Mouse (Mus musculus) lung, postnatal 25 days (tissue): Measurements from ENCODE around the gene Dtx1.

Source experiments
- DNase-seq: peaks from one replicate; pipeline ENCODE4 v3.0.0; 2022; ENCODE audit warnings: low spot score

Dtx1 gene

DNA sequence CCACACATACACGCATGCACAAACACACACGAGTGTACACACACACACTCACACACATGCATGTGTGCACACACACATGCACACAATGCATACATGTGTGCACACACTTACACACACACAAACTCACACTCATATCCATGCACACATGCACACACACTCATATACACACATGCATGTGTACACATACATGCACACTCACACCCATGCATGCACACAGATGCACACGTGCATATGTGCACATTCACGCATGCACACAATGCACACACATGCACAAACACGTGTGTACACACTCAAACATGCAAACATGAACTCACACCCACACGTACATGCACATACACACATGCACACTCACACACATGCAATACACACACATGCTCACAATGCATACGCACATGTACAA is 71.6 kb downstream of the Dtx1 start:
- no peak for DNase-seq

DNA sequence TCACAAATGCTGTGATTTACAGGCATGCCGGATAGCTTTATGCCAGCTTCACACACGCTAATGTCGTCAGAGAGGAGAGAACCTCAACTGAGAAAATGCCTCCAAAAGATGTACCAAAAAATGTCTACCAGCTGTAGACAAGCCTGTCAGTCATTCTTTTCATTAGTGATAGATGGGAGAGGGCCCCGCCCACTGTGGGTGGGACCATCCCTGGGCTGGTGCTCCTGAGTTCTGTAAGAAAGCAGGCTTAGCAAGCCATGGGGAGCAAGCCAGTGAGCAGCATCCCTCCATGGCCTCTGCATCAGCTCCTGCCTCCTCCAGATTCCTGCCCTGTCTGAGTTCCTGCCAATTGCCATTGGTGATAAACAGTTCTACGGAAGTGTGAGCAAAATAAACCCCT is 76.1 kb downstream of the Dtx1 start:
- DNase-seq = no peak

DNA sequence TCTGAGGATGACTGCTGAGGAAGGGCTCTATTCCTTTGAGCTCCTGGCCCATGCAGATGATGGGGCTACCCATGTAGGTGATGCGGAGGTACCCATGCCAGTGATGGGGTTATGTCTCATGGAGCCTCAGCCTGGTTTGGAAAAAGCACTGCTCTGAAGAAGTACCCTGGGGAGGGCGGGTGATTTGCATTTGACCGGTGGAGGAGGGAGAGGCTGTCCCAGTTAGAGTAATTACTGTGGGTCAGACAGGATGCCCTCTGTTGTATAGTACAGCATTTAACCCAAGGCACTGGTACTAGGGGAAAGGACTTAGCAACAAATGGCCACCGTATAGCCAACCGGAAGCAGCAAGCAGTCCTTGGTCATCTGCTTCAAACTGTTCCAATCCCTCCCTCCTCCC is 76.9 kb downstream of the Dtx1 start:
- DNase-seq = no peak

DNA sequence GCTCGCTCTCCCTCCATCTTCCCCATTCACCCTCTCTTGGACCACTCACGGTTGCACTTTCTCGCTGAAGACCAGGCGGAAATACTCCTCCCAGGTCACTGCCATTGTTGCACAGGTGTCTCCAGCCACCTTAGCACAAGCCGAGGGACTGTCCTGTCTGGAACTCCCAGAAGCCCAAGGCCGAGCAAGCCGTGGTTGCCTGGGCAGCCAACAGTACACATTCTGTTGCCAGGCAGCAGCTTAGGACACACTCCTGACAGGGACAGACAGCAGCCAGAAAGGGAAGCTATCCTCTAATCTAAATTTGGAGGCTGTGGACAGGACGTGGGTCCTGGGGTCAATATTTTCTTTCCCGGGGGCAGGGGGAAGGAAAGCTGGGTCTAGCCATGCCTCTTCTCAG is 77.6 kb downstream of the Dtx1 start, which contains the start of gene Cfap73:
Gene Cfap73 (minus strand): TSS at position 105 of the 400 bp plus-strand sequence.
- DNase-seq = no peak

DNA sequence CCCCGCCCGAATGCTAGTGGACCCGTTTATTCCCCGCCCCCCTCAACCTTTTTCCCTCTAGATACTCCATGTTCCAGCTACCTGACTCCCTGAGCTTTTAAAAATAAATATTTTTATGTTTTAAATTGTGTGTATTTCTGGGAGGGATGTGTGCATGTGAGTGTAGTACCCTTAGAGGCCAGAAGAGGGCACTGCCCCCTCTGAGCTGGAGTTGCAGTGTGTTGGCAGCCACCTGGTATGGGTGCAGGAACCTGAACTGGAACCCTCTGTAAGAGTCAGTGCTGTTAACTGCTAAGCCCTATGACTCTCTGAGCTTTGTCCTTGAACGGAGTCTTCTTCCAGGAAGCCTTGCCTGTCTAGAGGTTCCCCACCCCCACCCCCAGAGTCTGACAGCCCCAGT is 79.8 kb downstream of the Dtx1 start:
- DNase-seq = no peak

DNA sequence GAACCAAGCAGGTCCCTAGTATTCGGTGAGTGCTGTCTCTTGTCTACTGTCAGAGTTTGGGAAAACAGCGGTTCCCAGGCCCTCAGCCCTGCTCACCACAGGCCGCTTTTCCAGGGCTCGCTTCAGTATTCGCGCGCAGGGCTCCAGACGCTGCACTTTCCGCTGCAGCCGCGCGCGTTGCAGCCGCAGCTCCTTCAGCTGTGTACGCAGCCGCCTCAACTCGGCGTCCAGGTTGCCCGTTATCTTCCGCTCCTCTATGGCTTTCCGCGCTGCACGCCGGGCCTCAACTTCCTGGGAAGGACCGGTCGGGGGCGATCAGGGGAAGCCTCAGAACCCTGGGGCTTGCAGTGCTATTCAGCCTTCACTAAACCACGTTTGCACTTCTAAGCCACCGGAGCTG is 80.6 kb downstream of the Dtx1 start:
- no peak for DNase-seq
